Mouse (Mus musculus): ENCODE results near the gene Itga5. TPM values are rescaled to one million over a fixed set of nuclear protein-coding genes. Genes with fewer than 3 reads are reported as not detected.

The Itga5 gene
- total RNA-seq, 4 experiments from 2014 or later = 5.7 to 7.2 (median 5.9) TPM

DNA sequence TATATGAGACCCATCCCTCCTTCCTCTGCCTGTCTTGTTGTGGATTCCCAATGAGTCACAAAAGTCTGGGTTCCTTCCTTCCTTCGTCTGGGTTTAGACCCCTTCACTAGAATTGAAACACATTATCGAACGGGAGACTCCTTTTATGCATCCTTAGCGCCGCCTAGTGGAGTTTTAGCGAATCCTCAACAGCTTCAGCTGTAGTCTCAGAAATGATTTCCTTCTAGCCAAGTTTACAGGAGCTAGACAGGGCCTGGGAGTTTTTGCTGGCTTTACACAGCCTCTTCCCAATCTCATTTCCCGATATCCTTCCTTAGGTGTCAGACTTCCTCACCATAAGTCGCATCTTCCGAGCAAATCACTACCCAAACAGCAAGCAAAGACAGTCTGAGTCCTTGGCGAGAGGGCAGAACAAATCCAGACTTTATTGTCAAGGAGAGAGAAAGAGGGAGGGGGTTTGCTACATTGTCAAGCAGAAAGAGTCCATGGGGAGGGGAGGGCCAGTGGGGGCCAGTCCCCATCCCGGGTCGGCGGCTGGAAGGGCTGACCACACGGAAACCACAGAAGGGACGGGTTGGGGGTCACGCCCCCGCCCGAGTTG, 53.0 kb downstream of the Itga5 start:
- DNase-seq (ENCODE audit: low spot score in 2 of 2) = peak in 1 of 2 experiments; percentile 35

DNA sequence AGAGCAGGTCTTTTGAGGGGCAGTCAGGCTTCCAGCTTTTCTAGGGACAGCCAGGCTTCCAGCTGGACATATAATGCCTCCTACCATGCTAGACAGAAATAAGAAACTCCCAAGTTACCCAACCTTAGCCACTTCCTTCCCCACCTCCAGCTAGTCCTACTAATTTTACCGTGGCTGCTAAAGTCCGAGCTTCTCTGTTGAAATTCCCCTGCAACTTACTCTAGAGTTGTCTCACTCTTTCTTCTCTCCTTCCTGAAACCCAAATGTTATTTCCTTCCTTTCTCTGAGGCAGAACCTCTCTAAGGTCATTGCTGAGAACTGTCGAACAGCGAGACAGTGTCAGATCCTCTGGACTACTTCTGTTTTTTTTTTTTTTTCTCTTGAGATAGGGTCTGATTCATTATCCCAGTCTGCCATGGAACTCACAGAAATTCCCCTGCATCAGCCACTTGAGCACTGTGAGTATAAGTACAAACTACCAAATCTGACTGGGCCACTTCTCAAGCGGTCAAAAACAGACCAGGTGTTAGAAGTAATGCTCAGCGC, 56.1 kb downstream of the Itga5 start, which contains the start of gene Gpr84:
TSS of gene Gpr84 (minus strand) at position 248 of the 546 bp plus-strand sequence.
- DNase-seq (ENCODE audit: low spot score in 2 of 2) = no peak

DNA sequence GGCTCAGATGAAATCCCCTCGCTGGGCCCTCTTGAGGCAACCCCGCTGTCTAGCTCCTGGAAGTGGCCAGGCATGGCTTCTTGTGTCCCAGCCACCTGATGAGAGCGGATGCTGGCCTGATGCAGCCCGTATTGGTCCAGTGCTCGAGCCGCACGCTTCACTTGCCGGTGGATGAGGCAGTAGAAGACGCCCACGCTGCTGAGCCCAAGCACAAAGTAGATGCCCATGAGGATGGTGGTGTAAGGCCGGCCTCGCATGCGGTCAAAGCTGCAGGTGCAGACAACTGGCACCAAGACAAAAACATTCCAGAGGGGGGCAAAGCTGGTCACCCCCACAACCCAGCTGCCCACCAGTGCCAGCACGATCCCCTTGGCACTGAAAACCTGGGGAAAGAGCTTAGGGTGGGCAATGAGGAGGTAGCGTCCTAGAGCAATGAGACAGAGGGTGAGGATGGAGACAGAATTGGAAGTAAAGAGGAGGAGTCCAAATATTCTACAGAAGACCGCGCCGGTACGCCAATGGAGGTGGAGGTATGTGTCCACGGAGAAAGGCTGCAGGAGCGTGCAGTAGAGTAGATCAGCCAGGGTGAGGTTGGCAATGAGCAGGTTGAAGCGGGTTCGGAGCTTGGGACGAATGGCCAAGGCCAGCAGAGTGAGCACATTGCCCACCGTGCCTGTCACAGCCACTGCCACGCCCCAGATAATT, 57.5 kb downstream of the Itga5 start:
- no peak for DNase-seq (ENCODE audit: low spot score in 2 of 2)

DNA sequence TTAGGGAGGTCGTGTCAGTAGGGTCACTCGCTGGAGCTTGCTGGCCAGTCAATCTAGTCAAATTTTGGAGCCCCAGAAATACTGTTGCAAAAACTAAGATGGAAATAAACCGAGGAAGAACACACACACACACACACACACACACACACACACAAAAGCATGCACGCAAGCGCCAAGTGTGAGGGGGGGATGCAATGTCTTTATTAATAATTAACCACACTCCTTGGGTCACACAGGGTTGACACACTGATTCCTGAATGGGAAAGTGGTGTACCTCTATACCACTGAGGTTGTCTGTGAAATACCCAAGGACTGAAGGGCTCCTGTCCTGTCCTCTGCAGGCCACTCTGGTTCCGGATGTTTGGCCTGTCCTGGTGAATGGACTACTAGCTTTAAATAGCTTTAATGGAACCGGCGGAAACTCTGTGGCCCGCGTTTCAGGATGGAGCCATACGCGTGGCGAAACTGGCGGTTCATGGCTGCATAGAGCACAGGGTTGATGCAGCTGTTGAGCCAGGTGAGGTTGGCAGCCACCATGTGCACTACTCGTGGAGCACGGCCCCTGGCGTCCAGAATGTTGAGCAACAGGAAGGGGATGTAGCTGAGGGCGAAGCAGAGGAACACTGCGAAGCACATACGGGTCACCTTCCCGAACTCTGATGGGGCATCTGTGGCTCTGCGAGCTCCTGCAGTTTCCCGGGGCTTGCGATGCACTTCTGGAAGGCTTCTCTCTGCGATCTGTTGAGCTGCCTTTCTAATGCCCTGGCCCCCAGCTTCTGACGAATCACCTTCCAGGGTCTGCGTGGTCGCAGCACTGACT, 58.3 kb downstream of the Itga5 start:
- no peak for DNase-seq (ENCODE audit: low spot score in 2 of 2)

DNA sequence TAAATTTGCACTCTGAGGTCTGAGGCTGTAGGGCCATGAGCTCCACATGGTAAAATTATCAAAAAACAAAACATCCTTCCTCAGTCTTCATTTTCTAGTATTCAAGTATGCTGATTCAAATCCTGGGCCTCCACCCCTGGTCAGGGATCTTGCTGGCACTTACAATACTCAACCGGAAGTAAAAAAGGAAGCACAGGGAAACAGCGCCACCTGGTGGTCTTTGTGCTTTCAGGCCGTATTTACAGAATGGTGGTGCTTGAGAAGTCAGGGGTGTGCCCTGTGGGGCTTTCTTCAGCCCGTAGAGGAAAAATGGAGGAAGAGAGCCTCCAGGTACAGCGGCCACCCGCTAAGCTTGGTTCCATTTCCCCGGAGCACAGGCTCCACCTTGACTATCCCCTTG, 59.4 kb downstream of the Itga5 start:
- peak; percentile 78 to 97 for DNase-seq (ENCODE audit: low spot score in 2 of 2)

DNA sequence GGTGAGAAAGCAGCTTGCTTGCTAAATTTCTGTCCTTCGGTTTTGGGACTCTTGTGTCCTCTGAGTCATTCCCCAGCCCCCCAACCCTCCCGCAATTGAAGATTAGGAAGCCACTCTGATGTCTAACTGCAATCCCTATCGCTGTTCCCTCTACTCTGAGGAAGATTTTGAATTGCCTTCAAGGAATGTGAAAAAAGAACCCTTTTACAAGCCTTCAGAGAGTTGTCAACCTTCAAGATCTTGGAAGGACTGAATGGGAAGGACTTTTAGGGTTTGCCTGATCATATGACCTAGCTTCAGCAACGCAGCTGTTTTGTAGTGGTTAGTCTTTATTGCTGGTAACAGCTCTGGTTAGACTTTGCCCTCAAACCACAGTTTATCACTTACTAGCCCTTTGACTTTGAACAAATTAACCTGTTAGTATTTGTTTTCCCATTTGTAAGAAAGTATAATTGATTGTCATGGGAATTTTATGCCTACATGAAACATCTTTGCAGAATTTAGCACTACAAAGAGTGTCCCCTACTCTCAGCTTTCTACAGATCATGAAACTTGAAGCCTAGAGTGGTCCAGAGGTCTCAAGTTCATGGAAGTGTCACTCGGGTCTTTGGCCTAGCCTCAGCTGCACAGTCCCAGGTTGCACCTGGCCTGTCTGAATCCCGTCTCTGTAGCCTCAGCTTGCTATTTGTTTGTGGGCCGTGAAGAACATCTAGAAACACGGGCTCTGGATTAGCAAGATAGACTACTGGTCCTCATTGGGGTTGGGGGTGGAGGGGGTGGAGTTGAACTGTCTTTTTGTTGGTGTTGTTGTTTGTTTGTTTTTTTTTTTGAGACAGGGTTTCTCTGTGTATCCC, 60.5 kb downstream of the Itga5 start:
- DNase-seq (ENCODE audit: low spot score in 2 of 2) = no peak

DNA sequence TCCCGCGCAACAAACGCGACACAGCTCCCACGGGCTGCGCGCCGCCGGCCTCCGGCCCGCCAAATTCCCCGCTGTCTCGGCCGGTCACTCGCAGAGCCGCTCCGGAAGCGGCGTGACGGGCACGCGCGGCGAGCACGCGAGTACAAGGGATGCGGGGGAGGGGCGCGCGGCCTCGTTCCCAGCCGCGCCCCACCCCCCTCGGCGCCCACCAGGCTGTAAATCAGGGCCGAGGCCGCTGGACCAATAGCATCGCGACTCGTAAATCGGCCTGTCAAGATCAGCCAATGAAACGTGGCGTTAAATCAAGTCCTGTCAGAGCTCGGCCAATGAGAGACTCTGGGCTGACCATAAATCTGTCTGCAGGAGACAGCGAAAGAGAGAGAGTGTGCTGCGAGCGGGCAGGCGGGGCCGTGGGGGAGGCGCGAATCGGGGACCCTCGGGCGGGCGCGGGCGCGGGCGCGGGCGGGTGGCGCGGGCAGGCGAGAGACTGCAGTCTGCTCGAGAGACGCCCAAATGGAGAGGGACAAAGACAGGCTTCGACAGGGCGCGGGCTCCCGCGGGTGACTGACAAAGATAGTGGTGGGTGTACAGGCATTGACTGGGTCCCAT, 61.4 kb downstream of the Itga5 start:
- DNase-seq (ENCODE audit: low spot score in 2 of 2) = peak; percentile 87 to 99

DNA sequence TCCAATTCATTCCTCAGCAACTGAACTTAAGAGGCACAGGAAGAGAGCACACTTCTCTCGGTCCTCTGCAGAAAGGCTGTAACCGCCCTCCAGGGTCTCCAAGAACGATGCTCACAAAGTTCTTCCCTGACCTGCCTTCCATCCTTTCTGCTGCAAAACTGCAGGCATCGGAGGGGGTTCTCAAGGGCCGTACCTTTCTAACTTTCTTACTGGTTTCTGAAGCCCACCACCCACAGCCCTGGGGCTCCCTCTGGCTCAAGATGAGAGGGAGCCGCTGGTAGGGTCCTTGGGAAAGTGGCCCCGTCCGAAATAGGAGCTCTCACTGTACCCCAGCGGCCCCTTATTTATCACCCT, 62.0 kb downstream of the Itga5 start:
- no peak for DNase-seq (ENCODE audit: low spot score in 2 of 2)

DNA sequence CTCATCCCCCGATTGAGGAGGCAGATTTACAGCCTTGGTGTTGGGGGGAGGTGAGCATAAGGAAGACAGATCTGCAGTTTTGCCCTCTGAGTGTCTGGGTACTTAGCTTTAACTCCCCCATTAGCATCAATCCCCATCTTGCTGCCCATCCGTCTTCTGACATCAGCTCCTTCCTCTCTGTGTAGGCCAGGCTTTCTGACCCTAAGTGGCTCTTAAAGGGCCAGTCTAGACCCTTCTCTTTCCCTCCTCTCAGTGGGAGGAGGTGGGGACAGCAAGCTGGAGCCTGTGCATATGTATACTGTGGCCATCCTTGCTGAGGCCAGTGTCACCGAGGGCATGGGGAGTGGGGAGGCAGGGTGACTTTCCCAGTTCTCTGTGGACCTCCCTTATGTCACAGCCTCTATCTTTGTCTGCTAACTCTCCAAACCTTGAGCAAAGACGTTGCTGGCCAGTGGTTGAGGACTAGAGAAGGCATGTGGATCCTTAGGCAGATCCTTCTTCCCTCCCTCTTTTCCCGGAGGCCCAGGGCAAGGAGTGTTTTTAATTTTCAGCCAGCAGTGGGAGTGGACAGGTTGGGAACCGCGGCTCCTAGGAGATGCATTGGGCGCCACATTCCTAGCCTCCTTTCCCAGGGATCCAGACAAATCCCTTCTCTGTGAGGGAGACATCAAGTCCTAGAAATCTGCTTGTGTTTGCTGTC, 62.5 kb downstream of the Itga5 start:
- DNase-seq (ENCODE audit: low spot score in 2 of 2) = no peak

DNA sequence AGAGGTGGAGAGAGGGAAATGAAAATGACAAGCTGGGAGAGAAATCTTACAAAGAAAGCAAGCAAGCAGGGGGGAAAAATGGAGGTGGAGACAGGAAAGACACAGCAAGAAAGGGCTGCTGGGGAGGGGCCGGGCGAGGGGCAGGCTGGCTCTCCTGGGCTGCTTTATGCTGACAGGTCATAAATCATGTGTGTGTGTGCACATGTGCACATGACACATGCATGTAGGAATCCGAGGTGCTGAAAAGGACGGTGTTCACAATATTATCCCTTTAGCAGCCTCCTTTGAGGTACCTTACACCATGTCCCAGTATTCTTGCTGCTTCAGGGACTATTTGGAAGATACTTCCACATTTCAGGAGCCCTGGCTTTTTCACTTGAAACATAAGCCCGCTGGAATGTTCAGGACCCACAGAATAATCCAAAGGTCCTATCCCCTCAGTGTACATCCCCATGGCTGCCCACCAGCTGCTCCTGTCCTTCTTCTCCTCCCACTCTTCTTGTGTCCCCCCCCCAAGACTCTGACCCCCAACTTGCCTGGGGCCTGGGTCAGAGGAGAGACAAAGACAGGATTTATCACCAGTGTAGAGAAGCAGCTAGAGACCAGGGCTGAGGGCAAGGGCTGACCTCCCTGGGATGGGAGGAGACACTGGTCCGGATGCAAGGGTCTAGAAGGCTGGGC, 64.1 kb downstream of the Itga5 start:
- no peak for DNase-seq (ENCODE audit: low spot score in 2 of 2)

DNA sequence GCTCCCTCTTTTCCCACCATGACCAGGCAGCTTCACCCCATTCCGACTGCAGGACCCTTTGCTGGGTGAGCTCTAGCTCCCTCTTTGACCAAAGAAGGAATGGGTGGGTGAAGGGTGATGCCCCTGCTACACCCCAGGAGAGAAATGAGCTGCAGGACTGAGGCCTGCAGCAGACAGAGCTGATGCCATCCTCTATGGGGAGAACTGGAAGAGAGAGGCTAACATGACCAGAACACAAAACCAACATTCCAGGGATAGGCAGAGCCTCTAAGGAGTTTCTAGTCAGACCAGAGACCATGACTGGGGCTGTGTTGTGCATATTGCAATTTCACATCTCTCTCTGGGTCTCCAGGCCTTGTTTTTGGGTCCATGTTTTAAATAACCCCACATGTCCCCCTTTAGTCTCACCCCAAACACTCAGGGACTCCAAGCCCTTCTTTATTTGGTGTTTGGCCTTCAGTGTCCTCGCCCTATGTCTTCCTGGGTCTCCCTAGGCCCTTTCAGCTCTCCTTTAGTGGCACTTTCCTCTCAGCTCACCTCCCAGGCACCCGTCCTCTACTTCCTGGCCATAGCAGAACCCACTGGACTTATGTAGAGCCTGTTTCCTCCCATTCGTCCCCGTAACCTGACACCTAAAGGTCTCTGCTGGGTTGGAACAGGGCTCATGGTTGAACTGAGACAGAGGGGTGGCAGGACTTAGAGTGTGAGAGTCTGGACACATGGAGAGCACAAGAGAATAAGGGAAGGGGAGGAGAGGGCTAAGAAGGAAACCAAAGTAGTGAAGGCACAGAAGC, 64.8 kb downstream of the Itga5 start:
- no peak for DNase-seq (ENCODE audit: low spot score in 2 of 2)

DNA sequence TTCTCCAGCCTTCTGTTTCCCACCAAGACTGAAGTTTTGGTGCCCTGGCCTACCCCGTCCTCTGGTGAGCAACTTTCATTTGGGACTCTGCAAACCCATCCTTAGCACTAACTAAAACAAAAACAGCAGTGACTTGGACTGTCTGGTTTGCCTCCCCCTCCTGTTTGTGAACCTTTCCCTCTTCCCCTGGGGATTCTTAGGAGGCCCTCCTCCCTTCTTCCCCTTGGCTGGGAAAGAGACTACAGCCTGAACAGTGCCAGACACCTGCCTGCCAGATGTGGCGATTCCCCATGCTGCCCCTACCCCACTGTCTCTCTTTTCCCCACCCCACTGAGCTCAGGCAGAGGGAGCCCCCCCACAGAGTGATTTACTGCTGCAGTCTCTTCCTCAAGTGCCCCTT, 65.5 kb downstream of the Itga5 start:
- no peak for DNase-seq (ENCODE audit: low spot score in 2 of 2)

DNA sequence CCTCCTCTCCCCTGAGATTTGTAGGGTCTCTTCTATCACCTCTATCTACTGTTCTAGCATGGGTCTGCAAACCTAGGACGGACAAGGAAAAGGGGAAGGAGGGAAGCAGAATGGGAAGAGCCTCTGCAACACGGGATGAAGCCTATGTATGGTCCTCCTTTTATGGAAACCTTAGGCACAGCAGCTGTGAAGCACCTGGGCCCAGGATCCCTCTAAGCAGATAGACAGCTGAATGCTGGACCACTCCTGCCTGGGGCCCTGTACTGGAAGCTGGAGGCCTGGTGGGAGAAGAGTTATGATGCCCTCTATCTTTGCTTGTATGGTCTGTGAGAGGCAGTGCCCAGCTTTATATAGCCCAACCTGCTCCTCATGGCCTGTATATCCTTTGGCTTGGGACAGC, 66.0 kb downstream of the Itga5 start:
- no peak for DNase-seq (ENCODE audit: low spot score in 2 of 2)

DNA sequence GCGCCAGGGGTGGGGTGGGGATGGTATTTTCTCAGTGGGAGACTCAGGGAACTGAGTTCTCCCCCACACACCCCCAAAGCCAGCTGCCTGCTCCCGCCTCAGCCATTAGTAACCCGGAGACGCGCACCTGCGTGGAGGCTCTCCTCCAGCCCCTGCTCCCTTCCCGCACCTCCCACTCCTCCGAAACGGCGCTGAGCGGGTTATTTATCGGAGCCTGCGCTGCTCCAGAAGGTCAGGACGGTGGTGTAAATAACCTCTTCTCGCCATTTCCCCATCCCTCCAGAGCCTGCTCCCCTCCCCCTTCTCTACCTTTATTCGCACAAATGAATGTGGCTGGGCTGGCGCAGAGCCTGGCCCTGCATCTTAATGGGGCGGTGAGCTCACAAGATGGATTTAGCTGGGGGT, 66.5 kb downstream of the Itga5 start:
- peak in 1 of 2 experiments; percentile 69 for DNase-seq (ENCODE audit: low spot score in 2 of 2)

DNA sequence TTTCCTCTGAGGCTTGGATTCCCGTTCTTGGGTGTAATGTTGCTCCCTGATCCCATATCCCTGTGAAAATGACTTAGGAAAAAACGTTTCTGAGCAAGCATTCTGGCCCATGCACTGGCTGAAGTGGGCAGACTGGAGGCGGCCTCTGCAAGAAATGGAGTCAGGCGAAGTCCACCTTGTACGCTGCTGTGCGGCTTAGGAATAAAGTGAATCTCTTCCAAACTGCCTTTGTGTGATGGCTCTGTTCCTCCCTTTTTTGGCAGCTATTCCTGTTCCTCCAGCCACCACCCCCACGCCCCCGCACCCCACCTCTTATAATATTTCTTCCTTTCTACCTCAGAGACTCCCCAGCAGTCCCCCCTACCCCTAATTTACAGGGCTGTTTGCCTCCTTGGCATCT, 66.9 kb downstream of the Itga5 start:
- DNase-seq (ENCODE audit: low spot score in 2 of 2) = no peak

DNA sequence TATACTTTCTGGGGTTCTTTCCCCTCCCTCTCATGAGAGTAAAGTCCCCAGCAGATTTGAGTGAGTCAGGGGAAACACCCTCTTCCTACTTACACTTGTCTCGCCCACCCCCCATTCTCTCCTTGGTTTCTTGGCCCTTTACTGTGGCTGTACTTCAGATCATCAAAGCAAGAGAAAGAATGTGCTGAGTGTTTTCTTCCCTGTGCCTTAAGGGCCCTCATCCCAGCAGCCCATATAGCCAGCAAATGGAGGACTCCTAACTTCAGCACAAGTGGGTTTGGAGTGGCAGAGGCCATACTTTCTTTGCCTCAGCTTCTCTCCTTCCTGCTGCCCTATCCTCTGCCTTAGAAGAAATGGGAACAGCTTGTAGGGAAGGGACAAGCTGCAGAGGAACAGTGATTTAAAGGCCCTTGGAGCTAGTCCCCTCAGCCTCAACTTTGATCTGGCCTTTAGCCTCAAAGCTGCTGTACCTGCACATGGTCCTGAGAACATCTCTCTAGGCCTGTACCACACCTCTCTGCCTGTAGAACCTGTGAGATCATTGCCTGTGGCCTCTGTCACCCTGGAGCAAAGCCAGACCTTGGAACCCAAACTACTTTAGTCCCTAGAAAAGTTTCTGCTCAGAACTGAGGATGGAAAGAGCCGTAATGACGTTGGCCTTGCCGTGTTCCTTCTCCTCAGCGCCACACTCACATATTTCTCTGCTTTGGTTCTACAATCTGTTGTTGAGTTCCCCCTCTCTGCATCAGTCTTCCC, 67.5 kb downstream of the Itga5 start:
- no peak for DNase-seq (ENCODE audit: low spot score in 2 of 2)

DNA sequence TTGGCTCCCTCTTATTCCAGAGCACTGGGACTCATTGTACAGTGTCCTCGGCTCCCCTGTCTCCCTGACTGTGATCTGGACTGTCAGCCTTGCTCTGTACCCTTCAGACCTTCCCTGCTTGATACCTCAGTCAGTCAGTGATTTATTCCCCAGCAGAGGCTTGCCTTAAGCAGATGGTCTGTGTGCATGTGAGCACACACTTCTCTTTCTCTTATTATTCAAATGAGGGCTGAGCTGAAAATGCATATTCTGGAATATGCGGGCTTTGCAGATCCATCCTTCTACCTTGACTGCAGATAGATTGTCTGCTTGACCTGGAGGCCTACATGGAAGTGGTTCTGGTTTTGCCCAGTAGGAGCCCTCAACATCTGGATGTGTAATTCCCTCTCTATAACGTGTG, 68.5 kb downstream of the Itga5 start:
- DNase-seq (ENCODE audit: low spot score in 2 of 2) = no peak

DNA sequence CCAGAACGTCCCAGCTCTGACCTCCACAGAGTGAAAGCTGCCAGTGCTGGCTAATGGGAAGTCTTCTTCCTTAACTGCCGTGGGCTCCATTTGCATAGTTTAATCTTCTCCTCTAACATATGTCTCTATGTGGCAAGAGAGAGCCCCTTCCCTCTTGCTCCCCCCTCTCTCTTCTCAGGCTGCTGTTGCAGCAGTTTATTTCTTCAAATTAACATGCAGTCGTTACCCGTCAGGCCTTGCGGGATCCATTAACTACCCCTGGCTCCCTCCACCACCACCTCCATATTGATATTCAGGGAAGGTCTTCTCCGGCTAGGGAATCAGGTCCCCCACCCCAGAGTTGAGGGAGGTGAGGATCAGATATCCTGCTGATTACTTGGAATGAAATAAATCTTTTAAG, 69.2 kb downstream of the Itga5 start:
- DNase-seq (ENCODE audit: low spot score in 2 of 2) = no peak

All from left cerebral cortex, adult 8-10 months (tissue).